Mouse (Mus musculus): ENCODE results near the gene Npnt.

Gene Npnt

DNA sequence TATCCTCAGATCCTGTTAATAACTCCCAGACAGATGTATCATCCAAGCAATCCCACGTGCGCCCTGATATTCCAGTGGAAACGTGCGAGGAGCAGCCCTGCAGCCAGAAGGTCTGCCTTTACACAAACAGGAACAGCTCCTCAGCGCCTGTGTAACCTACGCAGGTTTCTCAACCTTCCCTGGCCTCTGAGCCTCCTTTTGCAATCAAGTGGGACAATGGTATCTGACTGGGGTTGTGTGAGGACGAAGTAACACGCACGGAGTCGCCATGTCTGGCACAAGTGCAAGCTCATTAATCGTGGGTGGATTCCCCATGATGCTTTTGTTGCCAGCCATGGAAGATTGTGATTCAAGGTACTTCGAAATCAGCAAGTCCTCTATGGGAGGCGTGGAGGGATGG is 86.2 kb downstream of the Npnt start:
- no peak for ATAC-seq (ENCODE audit: insufficient number of reproducible peaks, low FRiP score, low TSS enrichment)

GRCm38 (mm10) chr3:132860796-132861195 is 89.3 kb downstream of the Npnt start:
- ATAC-seq (ENCODE audit: insufficient number of reproducible peaks, low FRiP score, low TSS enrichment): no peak

DNA sequence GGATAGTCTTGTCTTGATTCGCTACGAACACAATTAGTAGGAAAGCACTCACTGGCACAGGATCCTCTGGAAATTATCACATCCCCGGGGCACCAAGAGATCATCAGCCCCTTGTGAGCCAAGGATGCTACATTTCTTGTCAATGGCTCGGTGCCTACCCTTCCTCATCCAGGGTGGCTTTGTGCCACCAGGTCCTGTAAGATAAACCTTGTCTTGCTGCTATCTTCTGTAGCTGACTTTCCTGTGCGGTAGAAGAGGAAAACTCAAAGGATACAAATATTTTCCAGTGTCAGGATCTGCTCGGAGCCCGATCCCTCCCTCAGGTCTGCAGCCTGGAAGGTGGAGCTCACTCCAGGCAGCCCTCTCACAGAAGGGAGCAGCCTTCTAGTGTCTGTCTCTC is 90.5 kb downstream of the Npnt start:
- ATAC-seq (ENCODE audit: insufficient number of reproducible peaks, low FRiP score, low TSS enrichment): no peak

DNA sequence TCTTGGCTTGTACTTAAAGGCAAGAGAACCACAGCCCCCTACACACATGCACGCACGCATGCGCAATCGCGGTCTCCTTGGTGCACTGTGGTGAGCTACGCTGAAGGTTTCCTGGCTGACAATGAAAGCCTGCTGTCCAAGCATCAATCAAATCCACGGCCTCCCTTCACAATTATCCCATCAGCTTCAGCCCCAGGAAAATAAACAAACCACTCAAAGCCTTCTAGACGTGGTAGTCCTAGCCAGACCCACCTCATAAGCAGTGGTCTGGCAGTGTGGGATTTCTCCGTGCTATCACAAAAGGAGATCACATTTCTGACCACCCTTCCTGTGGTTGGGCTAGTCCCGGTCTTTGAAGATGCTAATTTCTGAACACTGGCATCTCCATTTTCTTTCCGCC is 91.2 kb downstream of the Npnt start:
- ATAC-seq (ENCODE audit: insufficient number of reproducible peaks, low FRiP score, low TSS enrichment): no peak

- no peak for ATAC-seq (ENCODE audit: insufficient number of reproducible peaks, low FRiP score, low TSS enrichment)
These were observed 93.4 kb downstream of the Npnt start for GRCm38 (mm10) chr3:132856651-132857050.

DNA sequence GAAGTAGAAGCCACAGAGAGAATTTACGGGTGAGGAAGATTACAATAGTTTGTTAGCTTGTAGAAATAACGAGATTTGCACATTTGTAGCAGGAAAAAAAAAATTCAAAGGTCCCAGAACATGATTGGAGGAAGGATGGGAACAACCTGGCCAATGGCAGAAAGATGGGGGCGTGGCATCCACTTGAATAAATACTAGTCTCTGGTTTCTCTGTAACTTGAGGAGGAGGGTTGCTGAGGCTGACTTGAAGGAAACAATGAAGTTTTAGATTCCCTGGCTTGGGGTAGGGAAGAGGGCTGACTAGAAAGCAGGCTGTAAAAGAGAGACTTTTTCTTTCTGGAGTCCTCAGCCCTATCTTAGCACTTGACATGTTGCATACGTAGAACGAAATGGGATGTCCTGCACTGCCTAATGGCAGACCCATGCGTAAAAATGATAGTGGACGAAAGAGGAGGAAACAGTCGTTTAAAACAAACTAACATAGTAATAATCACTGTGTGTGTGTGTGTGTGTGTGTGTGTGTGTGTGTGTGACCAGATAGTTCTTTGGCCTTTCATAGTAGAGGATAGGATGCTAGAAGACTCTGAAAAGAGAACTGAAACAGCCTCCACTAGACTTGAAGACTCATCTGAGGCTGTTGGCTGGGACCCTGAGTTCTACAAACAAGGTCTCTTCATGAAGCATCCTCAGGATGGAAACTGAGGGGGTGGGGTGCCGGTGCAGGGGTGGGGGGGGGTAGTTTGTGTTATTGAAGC is 94.5 kb downstream of the Npnt start:
- no peak for ATAC-seq (ENCODE audit: insufficient number of reproducible peaks, low FRiP score, low TSS enrichment)

DNA sequence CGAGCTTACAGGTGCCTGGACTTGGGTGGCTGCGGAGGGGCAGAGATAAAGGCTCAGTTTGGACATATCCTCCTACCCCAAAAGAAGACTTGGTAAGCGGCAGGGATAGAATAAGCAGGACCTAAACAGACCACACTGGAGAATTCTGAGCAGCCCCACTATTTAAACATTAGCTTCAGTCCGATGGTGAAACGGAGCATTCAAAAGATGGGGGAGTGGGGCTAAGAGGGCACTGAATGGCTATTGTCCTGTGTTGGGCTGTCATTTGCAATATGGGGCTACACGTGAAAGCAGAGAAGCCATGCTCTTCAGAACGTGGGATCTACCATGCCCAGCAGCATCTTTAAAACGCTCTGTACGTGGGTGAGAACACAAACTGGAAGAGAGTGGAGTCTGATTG is 95.8 kb downstream of the Npnt start:
- no peak for ATAC-seq (ENCODE audit: insufficient number of reproducible peaks, low FRiP score, low TSS enrichment)

DNA sequence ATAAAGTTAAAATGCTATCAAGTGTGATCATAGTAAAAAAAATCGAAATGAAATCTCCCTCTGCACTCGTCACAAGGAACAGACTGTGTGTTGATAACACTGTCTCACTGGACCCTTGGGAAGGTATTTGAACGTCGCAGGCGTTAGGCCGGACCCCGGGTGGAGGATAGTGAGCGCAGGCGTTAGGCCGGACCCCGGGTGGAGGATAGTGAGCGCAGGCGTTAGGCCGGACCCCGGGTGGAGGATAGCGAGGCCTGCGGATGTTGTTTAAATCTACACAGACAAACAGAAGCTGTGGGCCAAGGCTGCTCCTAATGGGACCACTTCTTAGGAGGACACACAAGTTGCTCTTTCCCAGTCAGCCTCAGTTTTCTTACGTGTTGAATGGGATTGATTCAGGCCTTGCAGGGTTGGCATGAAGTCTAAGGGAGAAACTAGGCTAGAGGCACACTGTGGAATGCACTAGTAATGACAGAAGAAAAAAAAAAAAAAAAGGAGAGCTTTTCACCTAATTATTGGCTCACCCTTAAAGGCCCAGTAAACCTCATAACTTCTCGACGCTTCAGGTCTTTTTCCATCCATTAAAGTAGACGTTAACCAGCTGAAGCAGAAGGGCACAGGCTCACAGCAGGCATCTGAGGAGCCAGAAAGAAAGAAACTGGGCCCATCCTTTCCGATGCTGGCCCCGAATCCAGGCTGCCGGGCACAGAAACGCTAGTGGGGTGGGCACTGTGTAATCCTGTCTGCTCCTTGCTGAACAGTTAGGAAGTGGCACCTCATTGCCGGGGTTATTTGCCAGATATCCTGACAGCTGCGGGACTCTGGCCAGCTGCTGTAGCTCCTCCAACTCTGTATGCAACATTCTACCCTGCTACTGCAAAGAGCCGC is 98.0 kb downstream of the Npnt start:
- ATAC-seq (ENCODE audit: insufficient number of reproducible peaks, low FRiP score, low TSS enrichment): no peak

DNA sequence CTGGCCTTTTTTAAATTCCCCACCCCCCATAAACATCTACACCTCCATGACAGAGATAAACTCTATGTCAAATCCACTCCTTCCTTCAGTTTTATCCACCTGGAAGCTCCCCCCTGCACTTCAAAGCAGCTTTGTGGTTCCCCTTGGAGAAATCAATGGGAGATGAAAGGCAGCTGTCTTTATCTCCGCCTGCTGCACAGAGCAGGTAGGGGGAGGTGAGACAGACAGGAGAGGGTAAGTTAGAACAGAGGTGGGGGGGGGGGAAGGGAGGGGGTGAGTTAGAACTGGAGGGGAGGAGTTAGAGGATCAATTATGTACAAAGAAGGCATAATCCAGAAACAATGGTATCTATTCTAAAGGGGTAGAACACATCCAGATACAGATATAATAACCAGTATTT is 98.7 kb downstream of the Npnt start:
- ATAC-seq (ENCODE audit: insufficient number of reproducible peaks, low FRiP score, low TSS enrichment): no peak

- ATAC-seq (ENCODE audit: insufficient number of reproducible peaks, low FRiP score, low TSS enrichment): no peak
These were observed 99.7 kb downstream of the Npnt start for GRCm38 (mm10) chr3:132850431-132850830.

GRCm38 (mm10) chr3:132849669-132850068 is 100.4 kb downstream of the Npnt start:
- no peak for ATAC-seq (ENCODE audit: insufficient number of reproducible peaks, low FRiP score, low TSS enrichment)

GRCm38 (mm10) chr3:132842676-132843075 is 107.4 kb downstream of the Npnt start:
- ATAC-seq (ENCODE audit: insufficient number of reproducible peaks, low FRiP score, low TSS enrichment): no peak

GRCm38 (mm10) chr3:132839516-132839915 is 110.6 kb downstream of the Npnt start:
- no peak for ATAC-seq (ENCODE audit: insufficient number of reproducible peaks, low FRiP score, low TSS enrichment)

DNA sequence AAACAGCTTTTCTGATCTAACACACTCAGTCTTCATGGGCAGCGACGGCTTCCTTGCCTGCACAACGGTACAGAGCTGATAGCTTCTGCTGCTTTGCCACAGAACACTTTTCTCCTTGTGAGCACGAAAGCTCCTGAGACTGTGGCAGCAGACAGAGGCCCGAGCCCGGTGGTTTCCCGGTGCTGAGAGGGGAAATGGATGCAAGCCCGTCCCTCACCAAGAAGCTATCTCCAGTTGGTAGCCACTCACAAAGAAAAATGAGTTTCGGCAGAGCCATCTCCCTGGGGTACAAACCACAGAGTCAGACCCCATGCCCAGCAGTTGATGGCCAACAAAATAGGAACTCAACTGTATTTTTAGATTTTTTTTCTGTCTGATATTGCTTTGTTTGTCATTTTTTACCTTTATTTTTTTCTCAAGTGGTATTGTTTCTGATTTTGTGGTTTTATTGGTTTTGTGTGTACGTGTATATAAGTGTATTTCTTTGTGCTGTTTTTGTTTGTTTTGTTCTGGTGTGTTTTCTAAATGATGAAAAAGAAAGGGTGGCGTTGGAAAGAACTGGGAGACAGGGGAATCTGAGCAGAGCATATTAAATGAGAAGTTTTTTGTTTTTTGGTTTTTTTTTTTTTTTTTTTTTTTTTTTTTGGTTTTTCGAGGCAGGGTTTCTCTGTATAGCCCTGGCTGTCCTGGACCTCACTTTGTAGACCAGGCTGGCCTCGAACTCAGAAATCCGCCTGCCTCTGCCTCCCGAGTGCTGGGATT is 111.3 kb downstream of the Npnt start:
- no peak for ATAC-seq (ENCODE audit: insufficient number of reproducible peaks, low FRiP score, low TSS enrichment)

GRCm38 (mm10) chr3:132837134-132837533 is 113.0 kb downstream of the Npnt start:
- no peak for ATAC-seq (ENCODE audit: insufficient number of reproducible peaks, low FRiP score, low TSS enrichment)

DNA sequence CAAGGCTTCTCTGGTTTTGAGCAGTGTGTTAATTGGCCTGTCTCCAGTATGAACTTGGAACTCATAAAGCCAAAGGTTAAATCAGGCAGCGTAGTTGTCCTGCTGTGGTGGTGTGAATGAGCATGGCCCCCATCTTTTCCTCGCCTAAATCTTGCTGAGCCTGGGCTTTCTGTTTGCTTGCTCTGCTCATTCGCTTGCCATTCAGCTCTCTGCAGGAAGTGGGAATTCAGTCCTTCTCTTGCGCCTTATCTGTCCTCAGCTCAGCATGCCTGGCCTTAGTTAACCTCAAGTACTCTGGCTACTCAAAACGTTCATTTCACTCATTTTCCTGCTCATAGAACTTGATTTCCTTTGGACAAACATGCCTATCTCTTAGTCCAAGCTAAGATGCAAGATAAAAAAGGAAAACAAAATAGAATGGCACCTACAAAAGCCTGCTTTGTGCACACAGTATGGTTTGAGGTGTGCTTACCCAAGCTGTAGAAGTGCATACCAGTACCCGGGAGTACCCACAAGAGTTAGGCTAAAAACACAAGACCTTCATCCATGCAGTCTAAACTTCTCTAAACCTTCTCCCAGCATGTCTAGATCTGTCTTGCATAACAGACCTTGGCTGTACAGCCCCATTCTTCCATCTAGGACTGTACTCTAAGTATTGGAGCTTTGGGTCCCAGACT is 114.8 kb downstream of the Npnt start:
- ATAC-seq (ENCODE audit: insufficient number of reproducible peaks, low FRiP score, low TSS enrichment): no peak
